Mouse (Mus musculus): Measurements from ENCODE around the gene Rps9. TPM values are rescaled to one million over a fixed set of nuclear protein-coding genes. Genes with fewer than 3 reads are reported as not detected.
"Not testable (repeated sequence)": the region's sequence is repeated elsewhere in the genome, so short reads cannot be mapped to it uniquely, and the experiment has no call there.

Gene Rps9
- polyA plus RNA-seq, 1 experiment from 2014 or later: 868 TPM

GRCm38 (mm10) chr7:3725459-3725858 is 21.7 kb downstream of the Rps9 start:
- H3K4me3 ChIP-seq (replicated peaks; ENCODE audit: low read depth, low read length); H3K27me3 ChIP-seq (ENCODE audit: control insufficient read depth, insufficient read depth, low read length); H3K4me2 ChIP-seq (ENCODE audit: low read length); DNase-seq; H3K27ac ChIP-seq (replicated peaks; ENCODE audit: low read depth, low read length); H3K9me3 ChIP-seq (ENCODE audit: control insufficient read depth, low read length); H3K36me3 ChIP-seq (ENCODE audit: control insufficient read depth, insufficient read depth, low read length); H3K9ac ChIP-seq (replicated peaks; ENCODE audit: low read length); ATAC-seq (ENCODE audit: low FRiP score, low TSS enrichment); H3K4me1 ChIP-seq (ENCODE audit: control insufficient read depth, insufficient read depth, low read length): not testable (repeated sequence)

- H3K4me2 ChIP-seq (ENCODE audit: low read length); H3K9ac ChIP-seq (replicated peaks; ENCODE audit: low read length); DNase-seq; H3K27ac ChIP-seq (replicated peaks; ENCODE audit: low read depth, low read length); H3K9me3 ChIP-seq (ENCODE audit: control insufficient read depth, low read length); H3K27me3 ChIP-seq (ENCODE audit: control insufficient read depth, insufficient read depth, low read length); H3K4me3 ChIP-seq (replicated peaks; ENCODE audit: low read depth, low read length); H3K36me3 ChIP-seq (ENCODE audit: control insufficient read depth, insufficient read depth, low read length); H3K4me1 ChIP-seq (ENCODE audit: control insufficient read depth, insufficient read depth, low read length); ATAC-seq (ENCODE audit: low FRiP score, low TSS enrichment): not testable (repeated sequence)
- whole genome bisulfite sequencing: no CpG with 5 or more reads among the region's 1 CpGs
Observed at GRCm38 (mm10) chr7:3732675-3733074, 28.9 kb downstream of the Rps9 start.

Small RNAs within 50 kb of the gene (microRNA-seq; reads per million reads assigned to microRNA genes)
- gene Mir3572: 5.7 reads per million, percentile 28 among the genes with 10 or more reads in this experiment

Other genes starting within 250 kb of the Rps9 start
- not detected in 2 replicates for gene Tarm1, start 201.4 kb upstream of the Rps9 start, polyA plus RNA-seq (2014; fragmentation: Nextera tagmentation; extraction: Ambion mirVana)
- 0.26 and 0.63 TPM in 2 replicates for gene Oscar, start 87.8 kb upstream of the Rps9 start, polyA plus RNA-seq (2014; fragmentation: Nextera tagmentation; extraction: Ambion mirVana)
- gene Ndufa3, start 86.6 kb upstream of the Rps9 start, polyA plus RNA-seq (2014; fragmentation: Nextera tagmentation; extraction: Ambion mirVana): 432 and 586 TPM in 2 replicates
- gene Tfpt, start 74.1 kb upstream of the Rps9 start, polyA plus RNA-seq (2014; fragmentation: Nextera tagmentation; extraction: Ambion mirVana): 30.4 and 38.5 TPM in 2 replicates
- 71.0 and 82.7 TPM in 2 replicates for gene Prpf31, start 74.0 kb upstream of the Rps9 start, polyA plus RNA-seq (2014; fragmentation: Nextera tagmentation; extraction: Ambion mirVana)
- gene Cnot3, start 58.7 kb upstream of the Rps9 start, polyA plus RNA-seq (2014; fragmentation: Nextera tagmentation; extraction: Ambion mirVana): 36.6 and 51.2 TPM in 2 replicates
- 10.6 TPM in 2 replicates for gene Leng1, start 38.2 kb upstream of the Rps9 start, polyA plus RNA-seq (2014; fragmentation: Nextera tagmentation; extraction: Ambion mirVana)
- 3.0 and 3.2 TPM in 2 replicates for gene Tmc4, start 26.4 kb upstream of the Rps9 start, polyA plus RNA-seq (2014; fragmentation: Nextera tagmentation; extraction: Ambion mirVana)
- 232 and 277 TPM in 2 replicates for gene Tsen34, start 11.1 kb upstream of the Rps9 start, polyA plus RNA-seq (2014; fragmentation: Nextera tagmentation; extraction: Ambion mirVana)
- 70.6 and 70.7 TPM in 2 replicates for gene Mboat7, start 10.5 kb upstream of the Rps9 start, polyA plus RNA-seq (2014; fragmentation: Nextera tagmentation; extraction: Ambion mirVana)
- gene Pirb, start 16.4 kb downstream of the Rps9 start, polyA plus RNA-seq (2014; fragmentation: Nextera tagmentation; extraction: Ambion mirVana): 0.11 and 0.34 TPM in 2 replicates
- gene Gm15448, start 121.7 kb downstream of the Rps9 start, polyA plus RNA-seq (2014; fragmentation: Nextera tagmentation; extraction: Ambion mirVana): not detected in 2 replicates
- 0.12 TPM in 1 of 2 replicates, not detected in the other for gene Pira2, start 141.1 kb downstream of the Rps9 start, polyA plus RNA-seq (2014; fragmentation: Nextera tagmentation; extraction: Ambion mirVana)
- not detected in 2 replicates for gene Gm14548, start 194.1 kb downstream of the Rps9 start, polyA plus RNA-seq (2014; fragmentation: Nextera tagmentation; extraction: Ambion mirVana)
- gene Lilra6, start 211.5 kb downstream of the Rps9 start, polyA plus RNA-seq (2014; fragmentation: Nextera tagmentation; extraction: Ambion mirVana): not detected in 2 replicates

Data from midbrain, embryonic 14.5 days (tissue).